Mouse (Mus musculus) C2C12 (cell line): ENCODE data around the gene Sult1a1. TPM values are rescaled to one million over a fixed set of nuclear protein-coding genes. Genes with fewer than 3 reads are reported as not detected.

Experiments used
- H3K27me3 ChIP-seq: one replicate; pipeline ENCODE4 v1.6.1; 2011; ENCODE audit not compliant: control insufficient read depth, insufficient read depth, insufficient read length
- H3K36me3 ChIP-seq: one replicate; pipeline ENCODE4 v1.6.1; 2011; ENCODE audit not compliant: control insufficient read depth, insufficient read depth
- H3K4me3 ChIP-seq: one replicate; pipeline ENCODE4 v1.5.1; 2011; ENCODE audit warnings: mild to moderate bottlenecking, control low read depth; ENCODE audit not compliant: poor library complexity, insufficient read depth, severe bottlenecking
- H3K79me2 ChIP-seq: one replicate; pipeline ENCODE4 v1.6.1; 2011; ENCODE audit not compliant: control insufficient read depth, insufficient read depth
- H3K79me3 ChIP-seq: one replicate; pipeline ENCODE4 v1.6.1; 2011; ENCODE audit warnings: low read depth, control low read depth
- H3ac ChIP-seq: one replicate; pipeline ENCODE3; 2011; ENCODE audit warnings: low read depth; ENCODE audit not compliant: control insufficient read depth, insufficient read length
- CEBPB ChIP-seq: IDR thresholded peaks from one replicate; pipeline ENCODE4 v1.6.1; 2011; ENCODE audit warnings: low read depth, mild to moderate bottlenecking, control low read depth, moderate library complexity
- CTCF ChIP-seq: IDR thresholded peaks from one replicate; pipeline ENCODE4 v1.5.1; 2011; ENCODE audit not compliant: control insufficient read depth, insufficient read depth, insufficient read length
- FOSL1 ChIP-seq: IDR thresholded peaks from one replicate; pipeline ENCODE4 v1.8.0; 2011; ENCODE audit warnings: mild to moderate bottlenecking, low read length; ENCODE audit not compliant: poor library complexity, insufficient read depth, severe bottlenecking
- MAX ChIP-seq: IDR thresholded peaks from one replicate; pipeline ENCODE4 v1.6.1; 2011; ENCODE audit warnings: mild to moderate bottlenecking, control low read depth
- MYOD1 ChIP-seq: IDR thresholded peaks from one replicate; pipeline ENCODE4 v1.6.1; 2011; ENCODE audit warnings: low read depth; ENCODE audit not compliant: control insufficient read depth, insufficient read length
- MYOG ChIP-seq: IDR thresholded peaks from one replicate; pipeline ENCODE4 v1.6.1; 2011; ENCODE audit not compliant: control insufficient read depth, insufficient read length; ENCODE audit errors: extremely low read depth
- USF1 ChIP-seq: IDR thresholded peaks from one replicate; pipeline ENCODE4 v1.6.1; 2011; ENCODE audit warnings: low read depth, mild to moderate bottlenecking, control low read depth, moderate library complexity
- polyA plus RNA-seq: library from polyadenylated mRNA; unstranded; fragments of >200 nt; fragmentation: generic; extraction: Trizol; gene quantifications from one replicate; pipeline ENCODE4 v1.2.1, GENCODE M21; 2012; ENCODE audit warnings: missing spikeins

The Sult1a1 gene
- polyA plus RNA-seq, 1 experiment: 0.07 TPM

DNA sequence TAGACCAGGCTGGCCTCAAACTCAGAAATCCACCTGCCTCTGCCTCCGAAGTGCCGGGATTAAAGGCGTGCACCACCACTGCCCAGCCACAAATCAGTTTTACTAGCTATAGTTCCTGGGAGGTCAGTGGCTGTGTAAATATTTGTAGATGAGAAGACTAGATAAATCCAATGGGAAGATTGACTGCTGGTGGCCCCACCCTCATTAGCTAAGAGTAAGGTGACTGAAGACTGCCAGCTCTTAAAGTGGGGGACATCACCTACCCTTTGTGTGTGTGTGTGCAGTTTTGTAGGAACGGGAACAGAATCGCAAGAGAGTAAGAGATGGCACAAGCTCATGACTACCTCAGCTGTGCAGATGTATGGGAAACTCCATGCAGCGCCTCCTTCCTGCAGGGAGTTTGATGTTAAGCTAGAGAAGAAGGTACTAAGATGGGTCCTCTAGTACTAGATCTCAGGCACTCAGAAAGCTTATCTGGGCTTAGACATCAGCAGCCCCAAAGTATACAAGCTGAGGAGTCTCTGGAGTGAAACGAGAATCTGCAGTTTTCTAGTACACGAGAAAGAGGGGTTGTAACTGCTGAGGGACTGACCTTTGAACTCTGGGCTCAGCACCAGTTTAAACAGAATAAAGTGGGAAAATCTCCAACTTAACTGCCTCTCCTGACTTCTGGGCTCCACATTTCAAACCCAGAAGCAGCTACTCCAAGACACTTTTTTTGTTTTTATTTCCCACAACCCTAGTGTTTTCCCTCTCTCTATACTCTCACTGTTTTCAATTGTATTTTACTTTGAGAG is 2.5 kb upstream of the Sult1a1 start:
- Histone ChIP-seq H3K36me3 (no peaks in the 10 kb centered on the region), H3ac (no peak overlapping the region), H3K4me3 (no peak overlapping the region), H3K79me3 (no peaks in the 10 kb centered on the region), H3K79me2 (no peaks in the 10 kb centered on the region), H3K27me3 (no peaks in the 10 kb centered on the region)
- TF ChIP-seq USF1: no peak
- no peak for TF ChIP-seq MAX
- TF ChIP-seq FOSL1: no peak
- TF ChIP-seq MYOD1: no peak
- no peak for TF ChIP-seq CTCF
- no peak for TF ChIP-seq MYOG
- TF ChIP-seq CEBPB: no peak

DNA sequence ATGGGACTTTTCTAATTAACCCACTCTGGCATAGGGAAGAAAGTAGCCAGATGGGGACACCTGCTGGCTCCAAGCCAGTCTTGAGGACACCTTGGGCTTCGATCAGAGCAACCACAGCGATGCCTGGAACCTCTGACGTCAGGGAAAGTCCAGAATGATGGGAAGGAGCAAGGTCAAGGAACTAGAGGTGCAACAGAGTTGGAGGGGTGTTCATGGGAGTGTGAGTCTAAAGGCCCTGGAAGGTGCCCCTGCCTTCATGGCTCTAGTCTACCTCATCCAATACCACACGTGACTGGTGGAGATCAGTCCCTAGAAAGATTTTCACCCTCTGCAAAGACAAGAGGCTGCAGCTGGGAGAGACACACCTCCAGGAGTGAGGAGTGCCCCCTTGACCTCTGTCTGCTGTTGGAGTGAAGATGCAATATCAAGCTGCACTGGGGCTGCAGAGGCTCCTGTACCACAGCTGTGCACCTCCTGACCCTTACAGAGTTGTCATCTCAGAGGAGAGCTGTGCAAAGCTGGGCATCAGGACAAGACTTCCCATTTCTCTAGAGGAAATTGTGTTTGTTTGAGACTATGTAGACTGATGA is 494 bp upstream of the Sult1a1 start:
- H3K4me3 ChIP-seq: no peak overlapping the region

DNA sequence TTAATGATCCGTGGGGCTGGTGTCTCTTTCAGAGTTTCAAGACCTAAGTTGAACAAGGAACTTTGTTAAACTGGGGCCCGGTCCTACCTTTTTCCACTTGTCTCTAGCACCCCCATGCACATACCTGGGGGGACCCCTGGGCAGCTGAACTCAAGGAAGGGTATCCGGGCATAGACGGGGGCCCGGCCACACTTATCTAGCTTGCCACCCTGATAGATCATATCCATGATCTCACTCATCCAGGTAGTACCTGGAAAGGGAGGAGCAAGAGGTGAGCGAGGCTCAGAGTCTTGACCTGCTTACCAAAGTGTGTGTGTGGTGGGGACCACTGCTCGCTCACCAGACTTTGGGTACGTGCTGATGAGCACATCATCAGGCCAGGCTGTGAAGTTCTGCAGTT is 1.1 kb downstream of the Sult1a1 start:
- TF ChIP-seq MYOD1: no peak
- TF ChIP-seq FOSL1: no peak
- no peak for TF ChIP-seq CTCF
- TF ChIP-seq MYOG: no peak
- no peak for TF ChIP-seq MAX
- no peak for TF ChIP-seq CEBPB
- no peak for TF ChIP-seq USF1
- H3K4me3 ChIP-seq: no peak overlapping the region
- H3K79me3 ChIP-seq: no peaks in the 10 kb centered on the region
- H3ac ChIP-seq: no peak overlapping the region
- H3K27me3 ChIP-seq: no peaks in the 10 kb centered on the region
- H3K79me2 ChIP-seq: no peaks in the 10 kb centered on the region
- H3K36me3 ChIP-seq: peaks cover 7% of the 10 kb centered on the region

More for the DNA sequence above, 494 bp upstream of the Sult1a1 start:
- H3K79me3 ChIP-seq: no peaks in the 10 kb centered on the region
- no peaks in the 10 kb centered on the region for H3K27me3 ChIP-seq
- no peak overlapping the region for H3ac ChIP-seq
- peaks cover 7% of the 10 kb centered on the region for H3K36me3 ChIP-seq
- H3K79me2 ChIP-seq: no peaks in the 10 kb centered on the region
- TF ChIP-seq FOSL1: no peak
- TF ChIP-seq MYOD1: no peak

DNA sequence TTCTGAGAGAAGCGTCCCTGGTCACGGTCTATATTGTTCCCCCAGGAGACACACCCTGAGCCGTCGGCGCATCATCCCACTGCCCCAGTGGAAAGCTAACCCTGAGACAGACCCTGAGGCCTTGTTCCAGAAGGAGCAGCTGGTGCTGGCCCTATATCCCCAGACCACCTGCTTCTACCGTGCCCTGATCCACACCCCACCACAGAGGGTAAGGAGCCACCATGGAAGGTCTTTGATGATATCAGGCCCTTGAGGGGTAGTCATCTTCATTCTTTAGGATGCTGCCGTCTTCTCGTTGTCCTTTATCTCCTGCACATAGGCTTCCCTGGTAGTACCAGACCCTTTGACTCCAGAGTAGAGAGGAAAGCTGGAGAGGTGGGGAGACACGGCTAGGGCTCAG is 4.1 kb downstream of the Sult1a1 start:
- H3K36me3 ChIP-seq: peaks cover 7% of the 10 kb centered on the region
- no peak overlapping the region for H3K4me3 ChIP-seq
- H3ac ChIP-seq: no peak overlapping the region
- H3K79me3 ChIP-seq: no peaks in the 10 kb centered on the region
- H3K79me2 ChIP-seq: no peaks in the 10 kb centered on the region
- H3K27me3 ChIP-seq: no peaks in the 10 kb centered on the region
- no peak for TF ChIP-seq MAX
- TF ChIP-seq CEBPB: no peak

DNA sequence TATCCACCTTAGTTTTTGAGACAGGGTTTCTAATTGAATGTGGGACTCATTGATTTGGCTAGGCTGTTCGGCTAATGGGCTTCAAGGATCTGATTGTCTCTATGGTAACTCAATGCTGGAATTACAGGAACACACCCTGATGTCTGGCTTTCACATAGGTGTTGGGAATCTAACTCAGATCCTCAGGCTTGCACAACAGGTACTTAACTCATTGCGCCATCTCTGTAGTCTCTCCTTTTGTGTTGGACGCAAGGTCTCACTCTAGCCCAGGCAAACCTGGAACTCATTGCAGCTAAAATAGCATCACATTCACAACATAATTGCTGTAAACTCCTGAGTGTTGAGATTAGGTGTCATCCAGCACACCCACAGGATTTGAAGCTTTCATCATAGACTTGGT is 6.1 kb downstream of the Sult1a1 start:
- no peaks in the 10 kb centered on the region for H3K79me3 ChIP-seq
- H3K27me3 ChIP-seq: no peaks in the 10 kb centered on the region
- no peak overlapping the region for H3K4me3 ChIP-seq
- peaks cover 12% of the 10 kb centered on the region for H3K36me3 ChIP-seq
- H3K79me2 ChIP-seq: no peaks in the 10 kb centered on the region
- no peak overlapping the region for H3ac ChIP-seq
- TF ChIP-seq MYOG (no peak), MYOD1 (no peak), MAX (no peak), FOSL1 (no peak), CEBPB (no peak), CTCF (no peak), USF1 (no peak)

DNA sequence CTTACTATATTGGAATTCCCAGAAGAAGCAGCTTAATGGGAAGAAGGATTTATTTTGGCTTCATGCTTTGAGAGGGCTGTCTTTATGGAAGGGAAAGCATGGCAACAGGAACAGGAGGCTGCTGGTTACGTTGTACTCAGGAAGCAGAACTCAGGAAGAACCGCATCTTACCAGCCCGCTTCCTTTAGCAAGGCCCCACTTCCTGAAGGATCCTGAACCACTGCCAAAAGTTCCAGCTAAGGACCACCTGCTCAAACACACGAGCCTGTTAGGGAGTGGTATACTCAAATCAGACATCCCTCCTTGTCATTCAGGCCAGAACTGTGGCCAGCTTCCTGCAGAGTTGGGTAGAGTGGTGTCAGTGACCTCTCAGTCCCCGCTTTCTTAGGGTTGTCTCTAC is 7.8 kb downstream of the Sult1a1 start:
- TF ChIP-seq CEBPB (no peak), CTCF (no peak), MAX (no peak), FOSL1 (no peak), MYOD1 (no peak), USF1 (no peak), MYOG (no peak)
- peaks cover 14% of the 10 kb centered on the region for H3K36me3 ChIP-seq
- no peaks in the 10 kb centered on the region for H3K27me3 ChIP-seq

More for the DNA sequence above, 7.8 kb downstream of the Sult1a1 start:
- no peaks in the 10 kb centered on the region for H3K79me3 ChIP-seq
- H3K79me2 ChIP-seq: no peaks in the 10 kb centered on the region
- H3ac ChIP-seq: no peak overlapping the region
- H3K4me3 ChIP-seq: no peak overlapping the region
